Mouse (Mus musculus) midbrain, postnatal 0 days (tissue): ENCODE measurements around the gene 1700013F07Rik. TPM values are rescaled to one million over a fixed set of nuclear protein-coding genes. Genes with fewer than 3 reads are reported as not detected.

Experiments
- ATAC-seq: fragments of 200-750 bp; cut with Nextera tagmentation; 2 replicates; pipeline ENCODE4 v1.8.0; 2017; ENCODE audit warnings: moderate number of reproducible peaks, mild to moderate bottlenecking, moderate TSS enrichment, moderate library complexity; ENCODE audit not compliant: low FRiP score
- DNase-seq: peaks from one replicate; pipeline ENCODE4 v3.0.0-alpha.2; 2015; ENCODE audit warnings: low spot score
- H3K27ac ChIP-seq: fragments of 300-500 bp; sonication (generic); 2 replicates; pipeline ENCODE4 v1.5.1; 2014; ENCODE audit warnings: low read depth, mild to moderate bottlenecking, low read length, mixed read lengths
- H3K27me3 ChIP-seq: fragments of 300-500 bp; sonication (generic); 2 replicates; pipeline ENCODE4 v1.6.1; 2014; ENCODE audit warnings: low read length, control low read depth, mixed read lengths; ENCODE audit not compliant: insufficient read depth
- H3K36me3 ChIP-seq: fragments of 300-500 bp; sonication (generic); 2 replicates; pipeline ENCODE4 v1.6.1; 2014; ENCODE audit warnings: low read length, control low read depth, mixed read lengths; ENCODE audit not compliant: insufficient read depth
- H3K4me1 ChIP-seq: fragments of 300-500 bp; sonication (generic); 2 replicates; pipeline ENCODE4 v1.6.1; 2014; ENCODE audit warnings: mild to moderate bottlenecking, control low read depth, antibody characterized with exemption, low read length, mixed read lengths; ENCODE audit not compliant: insufficient read depth
- H3K4me2 ChIP-seq: fragments of 300-500 bp; sonication (generic); 2 replicates; pipeline ENCODE4 v1.6.1; 2014; ENCODE audit warnings: low read depth, mild to moderate bottlenecking, low read length, mixed read lengths; ENCODE audit not compliant: poor library complexity, severe bottlenecking
- H3K4me3 ChIP-seq: fragments of 300-500 bp; sonication (generic); 2 replicates; pipeline ENCODE4 v1.5.1; 2014; ENCODE audit warnings: low read depth, mild to moderate bottlenecking, low read length, moderate library complexity
- H3K9ac ChIP-seq: fragments of 300-500 bp; sonication (generic); replicated peaks from 2 replicates; pipeline ENCODE4 v1.6.1; 2014; ENCODE audit warnings: mild to moderate bottlenecking, low read length, moderate library complexity, mixed read lengths; ENCODE audit not compliant: poor library complexity, severe bottlenecking
- H3K9me3 ChIP-seq: fragments of 300-500 bp; sonication (generic); 2 replicates; pipeline ENCODE4 v1.6.1; 2016; ENCODE audit warnings: low read length, control low read depth
- CTCF ChIP-seq: IDR thresholded peaks from 2 replicates; pipeline ENCODE4 v1.5.1; 2016; ENCODE audit warnings: antibody characterized with exemption, mild to moderate bottlenecking
- WGBS: fragments of 180-500 bp; shearing (Covaris S2); extraction: QIAGEN DNeasy Blood & Tissue Kit; methylation state at CpG from one replicate; pipeline ENCODE4 v1.1.7; 2014; 5-methylcytosine and 5-hydroxymethylcytosine counted together
- polyA plus RNA-seq: library from polyadenylated mRNA; unstranded; fragments of >200 nt; fragmentation: Nextera tagmentation; extraction: Ambion mirVana; gene quantifications from 2 replicates; pipeline ENCODE4 v1.2.1, GENCODE M21; 2015
- total RNA-seq: library from RNA; depleted of rRNA; stranded (reverse); fragments of >200 nt; gene quantifications from 2 replicates; pipeline ENCODE4 v1.2.3, GENCODE M21; 2014; rRNA removed

1700013F07Rik gene
- 2.4 and 3.4 TPM in 2 replicates for total RNA-seq
- 3.8 and 4.4 TPM in 2 replicates for polyA plus RNA-seq

GRCm38 (mm10) chr3:108533951-108534350 is at the start of gene 1700013F07Rik:
1700013F07Rik (plus strand) TSS chr3:108534150.
- ATAC-seq (no peak), DNase-seq (no peak)
- peaks cover 3% of the 10 kb centered on the region; the same call in 1 of the 2 replicates for H3K4me1 ChIP-seq
- no peak within 1 kb of the TSS for H3K4me2 ChIP-seq
- H3K9ac ChIP-seq: no peak within 1 kb of the TSS
- WGBS: 89% methylated on average over 6 of the region's 6 CpGs
- no peak within 1 kb of the TSS for H3K4me3 ChIP-seq
- no peaks in the 10 kb centered on the region for H3K27me3 ChIP-seq
- H3K27ac ChIP-seq: no peak within 1 kb of the TSS
- no peaks in the 10 kb centered on the region for H3K9me3 ChIP-seq
- TF ChIP-seq CTCF: no peak
- H3K36me3 ChIP-seq: no peaks in the 10 kb centered on the region

- Histone ChIP-seq H3K36me3 (peaks cover 6% of the 10 kb centered on the region; the same call in 1 of the 2 replicates), H3K27me3 (no peaks in the 10 kb centered on the region), H3K9ac (no peak overlapping the region), H3K4me3 (no peak overlapping the region), H3K9me3 (no peaks in the 10 kb centered on the region), H3K27ac (no peak overlapping the region), H3K4me2 (no peak overlapping the region), H3K4me1 (no peaks in the 10 kb centered on the region)
- 89% methylated on average over 4 of the region's 4 CpGs for WGBS
- ATAC-seq (no peak), DNase-seq (no peak)
- no peak for TF ChIP-seq CTCF
Observed at GRCm38 (mm10) chr3:108484749-108485148, 49.2 kb upstream of the 1700013F07Rik start.

- Histone ChIP-seq H3K27ac (no peak overlapping the region), H3K9me3 (no peaks in the 10 kb centered on the region), H3K36me3 (no peaks in the 10 kb centered on the region), H3K9ac (no peak overlapping the region), H3K4me1 (no peaks in the 10 kb centered on the region), H3K4me3 (no peak overlapping the region), H3K27me3 (no peaks in the 10 kb centered on the region), H3K4me2 (no peak overlapping the region)
- no peak for DNase-seq
- 40% methylated on average over 3 of the region's 3 CpGs for WGBS
- ATAC-seq: no peak
- peak; percentile 60 for TF ChIP-seq CTCF
Observed at GRCm38 (mm10) chr3:108489968-108490367, 44.0 kb upstream of the 1700013F07Rik start.

GRCm38 (mm10) chr3:108494861-108495474 is 39.0 kb upstream of the 1700013F07Rik start:
- no peaks in the 10 kb centered on the region for H3K27me3 ChIP-seq
- H3K4me3 ChIP-seq: no peak overlapping the region
- no peak overlapping the region for H3K9ac ChIP-seq
- no peak for TF ChIP-seq CTCF
- ATAC-seq (no peak), DNase-seq (no peak)
- H3K9me3 ChIP-seq: no peaks in the 10 kb centered on the region
- H3K4me2 ChIP-seq: no peak overlapping the region
- H3K36me3 ChIP-seq: no peaks in the 10 kb centered on the region
- WGBS: 57% methylated on average over 9 of the region's 9 CpGs
- no peaks in the 10 kb centered on the region for H3K4me1 ChIP-seq
- H3K27ac ChIP-seq: no peak overlapping the region

GRCm38 (mm10) chr3:108495486-108495885 is 38.5 kb upstream of the 1700013F07Rik start:
- peak; percentile 79 for DNase-seq

GRCm38 (mm10) chr3:108497602-108498001 is 36.3 kb upstream of the 1700013F07Rik start:
- H3K4me1 ChIP-seq: no peaks in the 10 kb centered on the region
- no peaks in the 10 kb centered on the region for H3K36me3 ChIP-seq
- no peak overlapping the region for H3K4me2 ChIP-seq
- H3K27ac ChIP-seq: no peak overlapping the region
- DNase-seq (no peak), ATAC-seq (no peak)
- no peaks in the 10 kb centered on the region for H3K27me3 ChIP-seq
- H3K4me3 ChIP-seq: no peak overlapping the region
- no peak overlapping the region for H3K9ac ChIP-seq
- H3K9me3 ChIP-seq: no peaks in the 10 kb centered on the region
- no peak for TF ChIP-seq CTCF
- WGBS: 51% methylated on average over 9 of the region's 9 CpGs

More at GRCm38 (mm10) chr3:108495486-108495885, 38.5 kb upstream of the 1700013F07Rik start:
- no peak overlapping the region for H3K4me2 ChIP-seq
- H3K27me3 ChIP-seq: no peaks in the 10 kb centered on the region
- ATAC-seq: no peak
- H3K27ac ChIP-seq: no peak overlapping the region
- no peak overlapping the region for H3K4me3 ChIP-seq
- H3K9me3 ChIP-seq: no peaks in the 10 kb centered on the region
- H3K4me1 ChIP-seq: no peaks in the 10 kb centered on the region
- H3K9ac ChIP-seq: no peak overlapping the region
- no peak for TF ChIP-seq CTCF
- H3K36me3 ChIP-seq: no peaks in the 10 kb centered on the region
- 38% methylated on average over 4 of the region's 4 CpGs for WGBS
